Mouse (Mus musculus) retina, postnatal 7 days (tissue): ENCODE results near the gene Bicdl1.

Experiments
- DNase-seq: peaks from one replicate; pipeline ENCODE4 v3.0.0-alpha.2; 2012; ENCODE audit warnings: low read depth, low spot score

The Bicdl1 gene

DNA sequence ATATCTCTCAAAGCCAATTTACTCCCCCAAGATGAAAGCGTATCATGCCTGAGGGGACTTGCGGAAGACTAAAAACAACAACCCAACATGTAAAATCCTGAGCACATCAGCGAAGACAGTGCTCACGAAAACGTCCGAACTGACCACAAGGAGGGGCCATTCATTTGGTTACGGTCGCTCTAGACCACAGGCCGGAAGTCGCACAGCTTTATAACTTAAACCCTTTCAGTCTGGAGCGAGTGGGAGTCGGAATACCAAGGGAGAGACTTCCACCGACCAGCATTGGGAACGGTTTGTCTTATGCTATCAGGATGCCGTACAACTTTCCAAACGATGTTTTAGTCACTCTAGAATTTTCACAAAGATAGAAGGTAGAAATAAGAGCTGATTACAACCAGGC, 5.4 kb downstream of the Bicdl1 start:
- DNase-seq: no peak

DNA sequence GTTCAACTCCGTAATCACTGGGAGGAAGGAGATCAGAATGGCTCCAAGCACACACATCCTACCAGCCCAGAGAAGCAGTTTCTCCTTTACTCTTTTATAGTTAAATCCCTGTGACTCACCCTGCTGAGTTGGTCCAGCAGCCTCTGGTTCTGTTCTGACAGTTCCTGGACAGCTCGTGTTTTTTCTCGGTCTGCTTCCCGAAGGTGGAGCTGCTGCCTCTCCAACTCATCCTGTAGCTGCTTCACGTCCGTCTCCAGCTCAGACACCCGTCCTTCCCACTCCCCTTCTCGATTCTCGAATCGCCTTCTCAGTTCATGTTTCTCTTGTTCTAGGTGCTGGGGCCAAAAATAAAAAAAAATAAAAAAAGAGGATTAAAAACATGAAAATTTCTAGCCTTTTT, 7.0 kb downstream of the Bicdl1 start:
- DNase-seq: no peak

DNA sequence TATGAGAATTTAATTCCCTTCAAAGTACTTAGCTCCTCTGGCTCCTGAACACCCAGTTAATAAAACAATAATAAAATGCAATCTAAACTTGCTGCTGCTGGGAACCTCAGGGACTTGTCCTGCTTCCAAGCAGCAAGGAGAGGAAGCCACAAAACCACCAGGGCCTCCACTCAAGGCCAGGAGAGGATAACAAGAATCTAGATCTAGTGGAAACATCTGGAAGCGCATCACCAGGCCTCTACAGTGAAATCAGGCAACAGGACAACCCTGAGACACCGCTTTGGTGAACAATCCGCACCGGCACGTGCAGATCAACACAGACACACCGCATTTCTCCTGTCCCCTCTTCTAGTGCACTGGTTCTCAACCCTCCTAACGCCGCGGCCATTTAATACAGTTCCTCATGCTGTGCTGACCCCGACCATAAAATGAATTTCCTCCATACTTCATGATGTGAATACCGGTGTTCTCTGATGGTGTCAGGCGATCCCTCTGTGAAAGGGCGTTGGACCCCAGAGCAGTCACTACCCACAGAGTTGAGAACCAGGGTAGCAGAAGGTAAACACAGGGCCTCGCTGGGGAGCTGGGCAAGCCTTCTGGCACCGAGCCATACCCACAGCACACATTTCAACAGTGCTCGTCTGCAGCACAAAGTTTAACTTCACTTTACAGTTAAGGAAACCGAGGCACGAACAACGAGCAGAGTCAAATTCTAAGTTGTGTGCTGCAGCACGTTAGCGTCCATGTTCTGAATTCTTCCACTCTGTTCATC, 9.0 kb downstream of the Bicdl1 start:
- DNase-seq: no peak

DNA sequence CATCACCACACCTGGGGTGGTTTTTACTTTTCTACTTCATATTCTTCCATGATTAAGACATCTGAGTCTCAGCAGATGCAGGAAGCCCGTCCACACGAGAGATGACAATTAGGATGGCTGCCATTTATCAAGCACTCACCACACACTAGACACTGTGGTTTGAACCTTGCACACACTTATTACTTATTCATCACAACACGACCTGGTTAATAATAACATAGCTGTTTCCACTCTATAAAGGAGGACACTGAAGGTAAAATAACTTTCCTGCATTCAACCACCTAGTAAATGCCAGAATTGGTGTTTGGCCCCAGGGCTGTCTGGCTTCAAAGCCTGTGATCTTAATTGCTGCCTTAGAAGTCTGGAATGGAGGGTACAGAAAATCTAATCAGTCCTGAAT, 10.7 kb downstream of the Bicdl1 start:
- DNase-seq: no peak

DNA sequence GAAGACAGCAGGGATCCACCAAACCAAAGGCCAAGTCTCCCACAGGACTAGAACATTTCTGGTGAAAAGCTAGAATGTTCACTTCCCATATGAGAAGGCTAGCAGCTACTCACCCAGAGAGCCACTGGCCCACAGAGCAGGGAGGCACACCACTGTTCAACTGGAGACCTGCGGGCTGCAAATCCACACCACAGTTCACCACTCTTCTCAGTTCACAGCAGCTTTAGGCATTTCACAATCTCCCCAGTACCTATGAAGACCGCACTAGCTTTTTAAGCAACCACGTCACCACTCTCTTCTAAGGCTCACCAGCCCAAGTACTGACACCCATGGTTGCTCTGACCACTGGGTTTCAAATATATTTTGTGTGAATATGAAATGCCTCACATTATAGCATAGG, 13.7 kb downstream of the Bicdl1 start:
- no peak for DNase-seq

DNA sequence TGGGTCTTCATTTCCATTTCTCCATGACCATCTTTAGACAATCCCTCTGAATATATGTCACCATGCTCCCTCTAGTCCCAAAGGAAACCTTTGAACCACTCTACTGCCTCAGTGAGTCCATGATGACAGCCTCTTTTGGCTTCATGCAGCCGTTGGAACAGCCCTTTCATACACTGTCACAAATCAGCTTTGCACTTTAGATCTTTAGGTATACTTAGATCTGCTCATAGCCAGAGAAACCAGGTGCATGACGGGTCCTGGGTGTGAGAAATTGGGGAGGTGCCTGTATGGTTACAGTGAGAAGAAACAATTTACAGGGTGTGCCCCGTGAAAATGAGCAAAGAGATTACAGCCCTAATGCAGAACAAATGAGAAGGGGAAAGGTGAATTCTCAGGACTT, 14.3 kb downstream of the Bicdl1 start:
- no peak for DNase-seq

DNA sequence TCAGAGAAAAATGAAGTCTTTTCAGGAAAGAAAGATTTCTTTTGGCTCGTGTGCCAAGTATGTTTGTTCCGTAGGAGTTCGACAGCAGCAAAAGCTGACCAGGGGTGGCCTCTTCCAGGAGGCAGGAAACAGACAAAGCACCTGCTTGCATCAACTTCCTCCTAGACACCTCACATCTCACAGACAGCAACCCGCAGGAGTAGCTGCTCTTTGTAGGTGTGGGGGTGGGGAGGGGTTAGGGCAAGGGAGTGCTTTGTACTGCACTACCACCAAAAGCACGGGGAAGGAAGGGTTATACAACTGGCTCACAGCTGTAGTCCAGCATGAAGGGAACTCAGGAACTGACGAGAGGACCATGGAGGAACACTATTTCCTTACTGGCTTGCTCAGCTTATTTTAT, 15.0 kb downstream of the Bicdl1 start:
- DNase-seq: no peak

DNA sequence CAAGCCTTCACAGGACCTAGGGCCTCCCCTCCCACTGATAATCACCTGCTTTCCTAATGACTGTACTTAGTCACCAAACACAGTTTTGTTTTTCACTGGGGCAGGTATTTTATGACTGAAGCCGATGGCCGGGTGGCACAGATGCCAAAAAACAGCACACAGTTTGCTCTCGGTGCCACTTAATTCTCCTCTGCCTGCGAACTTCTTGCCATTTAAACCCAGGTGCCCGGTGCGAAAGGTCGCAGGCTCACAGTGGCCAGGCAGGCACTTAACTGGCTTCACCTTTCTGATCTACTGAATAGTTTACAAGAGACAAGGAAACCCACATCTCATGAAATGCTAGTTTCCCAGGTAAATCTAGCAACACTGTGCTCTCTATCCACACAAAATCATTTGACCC, 16.7 kb downstream of the Bicdl1 start:
- no peak for DNase-seq

DNA sequence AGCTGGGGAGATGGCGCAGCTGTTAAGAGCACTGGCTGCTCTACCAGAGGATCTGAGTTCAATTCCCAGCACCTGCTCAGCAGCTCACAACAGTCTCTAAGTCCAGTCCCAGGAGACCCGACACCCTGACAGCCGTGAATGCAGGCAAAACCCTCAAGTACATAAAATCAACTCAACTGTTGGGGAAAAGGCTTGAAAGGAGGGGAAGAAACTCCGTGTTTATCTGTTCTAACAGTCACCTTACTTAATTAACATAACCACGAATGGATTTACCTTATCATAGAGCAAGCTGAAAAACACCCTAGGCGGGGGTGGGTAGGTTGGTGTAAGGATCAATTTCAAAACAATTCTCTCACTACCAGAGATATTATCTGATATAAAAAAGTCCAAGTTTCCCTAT, 18.9 kb downstream of the Bicdl1 start:
- DNase-seq: no peak

DNA sequence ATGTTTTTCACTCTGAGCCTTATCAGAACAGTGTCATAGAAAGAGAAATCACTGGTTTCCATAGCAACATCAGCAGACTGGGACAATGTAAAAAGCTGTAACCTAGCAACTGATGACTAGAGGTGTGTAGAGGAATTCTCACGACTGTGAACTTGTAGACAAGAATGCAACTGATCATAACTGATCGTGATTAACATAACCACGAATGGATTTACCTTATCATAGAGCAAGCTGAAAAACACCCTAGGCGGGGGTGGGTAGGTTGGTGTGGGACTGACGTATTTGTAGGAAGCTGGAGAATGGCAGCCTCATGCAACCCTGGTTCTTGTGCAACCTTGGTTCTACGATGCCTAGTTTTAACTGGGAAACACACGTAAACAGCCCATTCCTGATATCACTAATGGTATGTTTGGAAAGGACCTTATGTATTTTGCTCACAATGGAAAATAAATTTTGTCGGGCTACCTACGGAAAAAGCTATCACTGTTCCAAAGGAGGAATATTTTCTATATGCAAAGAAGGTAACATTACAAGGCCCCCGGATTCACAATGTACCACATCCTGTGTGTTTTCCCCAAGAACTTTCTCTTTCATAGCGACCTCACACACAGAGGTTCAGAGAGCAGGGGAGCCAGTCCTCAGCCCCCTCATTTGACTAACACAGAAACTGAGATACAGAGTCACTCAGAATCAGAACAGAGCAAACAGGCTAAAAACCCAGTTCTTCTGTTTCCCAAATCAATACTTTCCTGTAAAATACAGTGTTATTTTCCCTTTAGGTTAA, 19.6 kb downstream of the Bicdl1 start:
- DNase-seq: no peak

DNA sequence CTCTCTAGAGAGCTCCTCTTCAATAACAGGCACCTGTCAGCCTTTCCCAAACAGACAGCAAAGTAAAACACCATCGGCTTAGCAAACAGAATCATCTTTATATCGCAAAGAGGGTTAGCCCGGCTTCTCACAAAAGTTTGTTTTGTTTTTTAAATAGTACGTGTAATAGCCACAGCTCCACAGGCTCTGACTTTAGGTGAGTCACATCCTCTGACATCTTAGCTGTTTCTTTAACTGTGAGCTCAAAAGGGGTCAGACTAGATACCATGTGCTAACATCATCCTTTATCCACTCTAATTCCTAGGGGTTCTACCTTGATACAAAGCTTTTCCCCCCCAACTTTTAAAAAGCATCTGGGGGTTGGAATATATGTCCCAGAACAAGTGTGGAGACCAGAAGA, 21.2 kb downstream of the Bicdl1 start:
- DNase-seq: no peak

DNA sequence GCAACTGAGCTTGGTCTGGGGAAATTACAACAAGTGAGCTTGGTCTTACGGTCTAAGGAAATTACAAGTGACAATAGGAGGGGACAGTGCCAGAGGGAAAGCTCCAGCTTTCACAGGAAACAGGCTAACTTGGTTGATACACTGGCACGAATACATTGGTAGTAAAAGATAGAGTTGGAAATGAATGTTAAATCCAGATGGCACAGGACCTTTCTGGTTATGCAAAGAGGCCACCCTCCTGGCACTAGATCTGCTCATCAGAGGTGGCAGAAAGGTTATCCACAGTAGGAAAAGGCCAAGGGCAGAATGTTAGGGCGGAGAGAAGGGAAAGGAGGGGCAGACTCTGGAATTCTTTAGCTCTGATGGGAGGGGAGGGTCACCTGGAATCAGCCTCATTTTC, 22.5 kb downstream of the Bicdl1 start:
- DNase-seq: no peak

DNA sequence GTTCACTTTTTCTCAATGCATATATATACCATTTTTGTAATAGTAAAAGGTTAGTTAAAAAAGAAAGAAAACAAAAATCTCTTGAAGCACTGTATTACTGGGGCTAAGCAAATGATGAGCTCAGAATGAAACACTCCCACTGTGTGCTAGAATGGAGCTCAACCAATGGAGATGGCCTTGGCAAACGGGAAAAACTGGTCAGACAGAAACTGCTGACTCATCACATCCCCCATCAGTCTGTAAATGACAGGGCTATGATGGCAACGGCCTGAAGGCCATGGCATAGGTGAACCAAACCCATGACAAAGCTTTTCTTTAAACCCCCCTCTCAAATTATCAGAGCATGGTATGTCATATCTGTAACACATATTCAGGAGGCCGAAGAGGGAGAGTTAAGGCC, 29.4 kb downstream of the Bicdl1 start:
- DNase-seq: no peak

DNA sequence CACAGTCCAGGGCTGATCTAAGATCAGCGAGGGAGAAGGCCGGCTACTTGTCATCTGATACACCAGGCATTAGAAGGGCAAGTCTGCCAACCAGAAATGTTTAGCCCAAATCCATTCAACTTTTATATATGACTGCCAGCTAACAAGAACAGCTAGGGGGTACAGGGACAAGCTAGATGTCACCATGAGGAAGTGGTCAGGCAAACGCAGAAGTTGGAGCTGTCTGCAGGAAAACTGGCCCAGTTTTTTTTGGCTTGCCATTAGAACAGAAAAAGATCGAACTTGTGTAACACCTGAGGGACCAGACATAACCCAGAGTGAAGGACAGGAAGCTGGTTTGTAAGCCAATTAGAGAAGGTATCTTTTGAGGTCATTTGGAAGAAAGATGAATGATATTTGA, 30.2 kb downstream of the Bicdl1 start:
- DNase-seq: no peak

DNA sequence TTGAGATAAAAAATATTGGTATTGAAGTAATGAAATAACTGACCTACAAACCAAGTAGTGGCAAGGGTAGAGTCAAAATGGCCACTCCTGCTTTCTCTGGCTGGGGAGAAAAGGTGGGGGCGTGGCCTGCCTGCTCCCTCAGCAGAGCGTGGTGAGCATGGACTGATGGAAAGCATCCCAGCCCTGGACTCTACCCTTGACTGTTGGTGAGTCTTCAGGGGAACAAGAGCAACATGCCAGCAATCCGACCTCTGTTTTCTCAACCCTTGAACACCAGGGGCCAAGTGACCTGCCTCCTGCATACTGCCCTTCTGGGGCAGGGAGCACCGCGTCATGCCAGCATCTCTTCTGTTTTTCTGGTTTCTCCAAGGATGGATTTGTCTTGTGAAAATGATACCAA, 34.6 kb downstream of the Bicdl1 start:
- DNase-seq: no peak

DNA sequence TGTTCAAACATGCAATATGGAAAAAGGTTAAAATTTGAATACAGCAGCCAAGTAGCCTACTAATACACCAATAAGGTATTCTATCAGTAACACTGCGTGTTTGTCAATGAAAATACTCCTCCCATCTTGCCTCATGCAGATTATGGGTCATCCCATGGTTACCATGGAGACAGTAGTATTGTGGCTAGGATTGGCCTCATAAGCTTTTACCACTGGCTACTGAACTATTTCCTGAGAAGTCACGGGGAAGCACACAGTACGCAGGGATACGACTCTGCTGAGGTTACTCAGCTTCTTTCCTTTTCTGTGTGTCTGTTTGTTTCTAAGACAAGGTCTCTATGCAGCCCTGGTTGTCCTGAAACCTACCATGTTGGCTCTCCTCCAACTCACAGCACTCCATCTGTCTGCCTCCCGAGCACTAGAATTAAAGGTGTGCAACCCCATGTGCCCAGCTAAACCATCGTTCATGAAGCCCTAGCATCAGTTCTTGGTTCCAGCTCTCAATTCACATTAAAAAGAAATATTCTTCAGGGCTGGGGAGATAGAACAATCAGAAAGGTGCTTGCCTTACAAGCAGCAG, 36.1 kb downstream of the Bicdl1 start:
- no peak for DNase-seq

DNA sequence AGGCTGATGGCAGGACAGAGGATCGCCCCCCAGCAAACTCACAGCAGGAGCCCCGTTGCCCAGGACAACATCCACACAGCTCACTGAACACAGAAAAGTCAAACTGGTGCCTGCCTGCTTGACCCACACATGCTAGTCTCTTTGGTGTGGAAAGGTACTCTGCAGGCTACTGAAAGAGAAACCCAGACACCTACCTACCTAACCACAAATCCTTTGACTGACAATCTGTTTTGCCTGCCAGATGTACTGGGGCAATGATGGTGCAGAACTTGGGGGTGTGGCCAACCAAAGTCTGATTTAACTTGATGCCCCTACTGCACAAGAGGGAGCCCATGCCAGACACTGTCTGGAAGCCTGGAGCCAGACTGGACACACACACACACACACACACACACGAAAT, 38.1 kb downstream of the Bicdl1 start:
- no peak for DNase-seq

DNA sequence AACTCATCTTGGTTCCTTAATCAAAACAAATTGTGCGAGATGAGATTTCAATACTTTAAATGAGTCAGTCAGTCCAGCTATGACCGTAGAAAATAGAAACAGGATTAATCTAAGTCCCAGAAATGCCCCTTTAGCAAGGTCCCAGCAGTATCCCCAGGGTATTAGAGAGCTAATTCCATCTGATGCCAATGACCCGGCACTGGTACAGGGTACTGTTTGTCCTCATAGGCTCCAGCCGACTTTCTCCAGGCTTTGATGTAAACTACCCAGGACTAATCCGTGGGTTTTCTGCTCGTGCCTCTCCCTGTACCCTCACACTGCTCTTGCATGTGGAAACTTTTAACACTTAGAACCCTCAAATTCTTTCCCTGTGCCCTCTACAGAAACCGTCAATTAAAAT, 44.7 kb downstream of the Bicdl1 start:
- DNase-seq: no peak

DNA sequence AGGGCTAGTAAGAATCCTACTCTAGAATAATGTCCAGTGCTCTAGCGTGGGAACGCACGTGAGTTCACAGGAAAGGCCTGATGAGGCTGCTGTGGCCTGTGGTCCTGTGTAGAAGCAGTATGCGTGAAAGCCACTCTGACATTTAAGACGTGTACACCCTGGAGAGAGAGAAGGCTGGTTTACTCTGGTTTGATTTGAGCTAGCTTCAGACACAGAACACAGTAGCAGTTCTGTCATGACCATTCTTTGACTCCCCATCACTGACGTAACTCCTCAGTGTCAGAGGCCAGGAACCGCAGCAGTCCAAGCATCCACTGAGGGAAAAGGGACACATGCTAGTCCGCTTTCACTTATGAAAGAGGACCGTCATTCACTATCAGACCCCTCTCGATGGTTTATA, 46.3 kb downstream of the Bicdl1 start:
- DNase-seq: no peak

DNA sequence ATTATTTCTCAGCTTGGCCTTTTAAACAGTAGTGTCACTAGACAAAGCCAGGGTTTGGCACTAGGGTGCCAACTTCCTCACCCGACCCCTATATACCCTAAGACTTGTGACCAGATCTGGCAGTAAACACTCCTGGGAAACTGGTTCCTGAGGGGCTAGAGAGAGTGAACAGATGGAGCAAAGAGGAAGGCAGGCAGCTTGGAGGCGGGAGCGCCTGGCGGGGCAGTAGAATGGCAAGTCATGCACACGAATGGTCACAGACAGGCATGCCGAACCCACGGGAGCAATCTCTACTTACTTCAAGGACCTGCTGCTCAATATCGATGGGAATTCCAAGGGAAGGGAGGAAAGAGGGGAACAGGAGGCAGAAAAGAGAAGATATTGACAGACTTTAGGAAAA, 59.6 kb downstream of the Bicdl1 start:
- DNase-seq: no peak

DNA sequence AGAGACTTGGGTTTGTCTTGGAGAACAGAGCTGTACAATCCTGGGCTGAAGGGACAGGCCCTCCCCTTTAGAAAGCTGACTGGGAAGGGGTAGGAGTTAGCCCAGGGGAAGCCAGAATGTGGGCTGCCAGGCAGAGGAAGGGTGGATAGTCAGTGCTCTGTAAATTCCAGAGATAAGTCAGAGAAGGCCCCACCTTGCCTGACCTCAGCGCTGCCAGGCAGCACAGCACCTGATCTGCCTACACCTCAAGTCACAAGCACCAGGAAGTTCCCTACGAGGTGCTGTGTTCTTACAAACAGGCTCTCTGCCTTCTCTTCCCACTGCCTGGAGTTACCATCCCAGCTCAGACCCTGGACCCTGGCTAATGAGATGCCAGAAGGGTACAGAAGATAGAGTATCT, 61.0 kb downstream of the Bicdl1 start:
- no peak for DNase-seq

DNA sequence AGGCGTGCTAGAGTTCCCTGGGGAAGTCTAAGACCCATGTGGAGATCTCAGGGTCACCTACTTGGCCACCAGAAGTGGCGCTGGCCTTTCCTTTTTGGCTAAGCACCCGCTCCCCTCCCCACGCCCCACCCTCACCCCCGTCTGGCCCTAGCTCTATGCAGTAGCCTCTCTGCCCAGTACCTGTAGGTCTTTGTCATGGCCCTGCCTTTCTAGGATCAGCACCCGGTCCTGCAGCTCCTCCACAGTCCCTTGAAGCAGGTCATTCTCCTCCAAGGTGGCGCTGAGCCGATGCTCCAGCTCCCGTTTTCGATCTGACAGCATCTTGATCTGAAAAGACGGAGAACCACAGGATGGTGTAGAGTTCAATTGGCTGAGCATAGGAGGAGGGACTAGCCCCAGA, 61.4 kb downstream of the Bicdl1 start:
- no peak for DNase-seq

DNA sequence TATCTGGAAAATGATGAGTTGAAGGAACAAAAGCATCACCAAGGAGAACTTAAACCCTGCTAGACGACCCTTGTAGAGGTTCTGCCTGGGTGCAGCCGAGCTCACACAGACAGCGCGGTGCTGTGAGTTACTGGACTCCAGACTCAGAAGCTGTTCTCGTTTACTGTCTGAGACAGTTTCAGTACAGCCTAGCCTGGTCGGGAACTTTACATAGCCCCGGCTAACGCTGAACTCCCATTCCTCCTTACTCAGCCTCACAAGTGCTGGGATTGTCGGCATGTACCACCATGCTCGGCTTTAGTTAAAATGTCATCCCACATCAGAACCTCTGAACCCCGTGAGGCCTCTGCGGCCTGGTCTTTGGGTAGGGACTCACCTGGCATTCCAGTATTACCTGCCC, 62.4 kb downstream of the Bicdl1 start:
- no peak for DNase-seq
